Mouse (Mus musculus): ENCODE data around the gene Sun2.

Sun2 gene

DNA sequence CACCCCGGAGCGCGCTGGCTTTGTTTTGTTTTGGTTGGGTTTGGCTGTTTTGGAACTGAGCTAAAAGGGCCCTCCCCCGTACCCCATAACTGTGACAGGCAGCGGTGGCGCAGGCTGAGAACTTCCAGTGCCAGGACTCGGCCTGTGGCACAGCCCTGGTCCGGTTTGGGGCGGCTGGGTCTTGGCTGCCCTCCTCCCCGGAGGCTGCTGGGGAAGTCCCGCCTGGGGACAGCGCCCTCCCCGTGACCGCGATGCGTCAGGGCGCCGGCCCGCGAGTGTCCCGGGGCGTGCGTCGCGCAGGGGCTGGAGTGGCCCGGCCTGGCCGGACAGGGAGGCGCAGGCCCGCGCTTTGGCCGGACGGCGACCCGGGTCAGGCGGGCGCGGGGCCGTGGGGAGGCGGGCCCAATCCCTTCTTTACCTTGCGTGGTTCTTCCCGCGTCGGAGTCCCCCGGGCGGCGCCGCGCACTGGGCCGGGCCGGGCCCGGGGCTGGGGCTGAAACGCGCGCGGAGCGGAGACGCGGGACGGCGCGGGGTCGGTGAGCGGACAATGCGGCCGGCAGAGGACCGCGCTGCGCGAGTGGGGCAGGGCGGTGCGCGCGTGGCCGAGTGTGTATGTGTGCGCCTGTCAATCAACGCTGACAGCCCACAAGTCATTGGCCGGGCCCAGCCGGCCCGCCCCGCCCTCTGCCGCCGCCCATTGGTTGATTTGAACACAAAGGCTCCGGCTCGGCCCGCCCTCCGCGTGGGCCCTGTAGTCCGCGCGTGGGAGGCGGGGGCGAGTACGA lies at the start of gene Sun2:
Gene Sun2, minus strand, starts transcription at position 616 of the 785 bp plus-strand sequence.
- peak; percentile 90 to 94 for DNase-seq (ENCODE audit: low spot score in 2 of 2)

DNA sequence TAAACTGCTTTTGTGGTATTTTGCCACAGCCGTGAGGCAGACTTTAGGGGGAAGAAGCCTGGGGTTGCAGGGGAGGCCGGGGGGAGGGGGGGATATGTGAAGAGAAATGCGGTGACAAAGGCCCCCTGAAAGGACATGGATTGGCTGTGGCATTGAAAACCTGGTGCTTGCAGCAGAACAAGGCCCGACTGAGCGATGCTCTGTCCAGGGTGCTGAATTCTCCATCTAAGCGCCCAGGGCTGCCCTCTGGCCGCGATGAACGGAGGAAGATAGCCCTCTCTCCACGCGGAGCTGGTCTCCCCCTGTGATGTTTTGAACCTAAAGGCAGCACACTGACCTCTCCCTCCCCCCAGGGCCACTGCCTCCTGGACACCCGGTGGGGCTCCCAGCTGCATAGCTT lies 49.2 kb upstream of the Sun2 start:
- no peak for DNase-seq (ENCODE audit: low spot score in 2 of 2)

- DNase-seq (ENCODE audit: low spot score in 2 of 2) = no peak
These were observed 48.6 kb upstream of the Sun2 start for GRCm38 (mm10) chr15:79790905-79791304.

DNA sequence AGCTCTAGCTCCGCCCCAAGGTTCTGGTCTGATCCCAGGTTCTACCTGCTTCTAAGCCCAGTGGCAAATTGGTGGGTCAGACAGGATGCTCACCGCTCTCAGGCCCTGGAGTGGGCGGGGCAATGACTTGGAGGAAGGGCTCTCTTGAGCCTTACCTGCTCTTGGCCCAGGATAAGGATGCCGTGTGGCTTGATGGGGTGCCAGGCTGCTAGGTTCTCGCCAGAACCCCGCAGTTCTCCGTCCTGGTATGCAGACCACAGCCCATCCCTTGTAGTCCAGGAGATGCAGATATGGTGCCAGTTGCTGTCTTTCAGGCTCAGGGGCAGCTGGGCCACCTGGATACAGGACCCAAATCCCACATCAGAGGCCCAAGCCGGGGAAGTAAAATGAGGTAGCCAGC lies 47.8 kb upstream of the Sun2 start:
- no peak for DNase-seq (ENCODE audit: low spot score in 2 of 2)

GRCm38 (mm10) chr15:79787815-79788214 lies 45.5 kb upstream of the Sun2 start:
- DNase-seq (ENCODE audit: low spot score in 2 of 2) = no peak

DNA sequence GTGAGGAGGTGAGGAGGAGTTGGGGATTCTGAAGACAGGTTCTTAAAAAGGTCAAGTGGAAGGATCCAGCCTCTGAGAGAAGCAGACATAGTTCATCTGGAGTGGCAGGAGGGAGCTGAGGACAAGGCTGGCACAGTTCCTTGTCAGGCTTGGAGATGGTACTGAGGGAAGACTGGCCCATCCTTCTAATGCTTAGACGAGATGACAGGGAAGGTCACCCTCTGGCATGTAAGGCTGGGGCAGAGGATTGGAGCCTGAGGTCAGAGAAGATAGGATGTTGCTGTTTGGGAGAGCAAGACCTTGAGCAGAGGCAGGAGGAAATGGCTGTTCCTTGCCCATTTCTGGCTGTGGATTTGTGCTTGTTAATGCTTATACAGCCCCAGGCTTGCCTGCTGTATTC lies 42.7 kb upstream of the Sun2 start:
- no peak for DNase-seq (ENCODE audit: low spot score in 2 of 2)

DNA sequence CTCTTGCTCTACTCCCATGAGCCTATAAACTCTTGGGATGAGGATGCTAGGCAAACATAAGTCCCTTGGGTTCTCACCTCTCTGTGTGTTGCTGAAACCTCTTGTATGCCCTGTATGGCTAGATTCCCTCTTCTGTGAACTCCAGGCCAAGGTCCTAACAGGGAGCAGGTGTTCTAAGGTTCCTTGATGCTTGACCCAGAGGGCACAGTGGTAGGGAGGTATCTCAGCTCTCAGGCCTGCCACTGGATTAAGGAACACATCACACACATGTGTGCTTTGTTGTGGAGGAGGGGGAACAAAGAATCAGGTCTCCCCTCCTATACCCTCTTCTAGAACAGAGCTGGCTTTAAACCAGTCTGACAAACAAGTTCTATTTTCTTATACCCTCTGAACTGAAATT lies 35.4 kb upstream of the Sun2 start, which contains the start of gene Dnal4:
Gene Dnal4, minus strand, starts transcription at position 101 of the 400 bp plus-strand sequence.
- DNase-seq (ENCODE audit: low spot score in 2 of 2) = no peak

DNA sequence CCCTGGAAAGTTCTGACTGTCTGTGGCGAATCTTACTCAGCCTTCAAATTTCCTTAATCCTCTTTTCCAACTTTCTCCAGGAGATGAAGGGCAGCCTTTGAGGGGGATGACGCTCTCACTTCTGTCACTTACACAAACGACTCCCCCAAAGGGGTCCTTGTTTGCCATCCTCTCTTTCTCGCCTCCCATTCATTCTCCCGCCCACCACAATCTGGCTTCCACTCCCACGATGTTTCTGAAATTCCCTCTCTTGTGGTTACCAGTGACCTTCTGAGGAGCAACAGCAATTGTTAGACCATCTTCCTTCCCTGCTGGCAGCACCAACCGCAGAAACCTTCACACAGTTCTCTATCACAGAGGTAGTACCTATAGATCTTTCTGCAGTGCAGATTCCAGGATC lies 33.3 kb upstream of the Sun2 start:
- DNase-seq (ENCODE audit: low spot score in 2 of 2) = no peak

DNA sequence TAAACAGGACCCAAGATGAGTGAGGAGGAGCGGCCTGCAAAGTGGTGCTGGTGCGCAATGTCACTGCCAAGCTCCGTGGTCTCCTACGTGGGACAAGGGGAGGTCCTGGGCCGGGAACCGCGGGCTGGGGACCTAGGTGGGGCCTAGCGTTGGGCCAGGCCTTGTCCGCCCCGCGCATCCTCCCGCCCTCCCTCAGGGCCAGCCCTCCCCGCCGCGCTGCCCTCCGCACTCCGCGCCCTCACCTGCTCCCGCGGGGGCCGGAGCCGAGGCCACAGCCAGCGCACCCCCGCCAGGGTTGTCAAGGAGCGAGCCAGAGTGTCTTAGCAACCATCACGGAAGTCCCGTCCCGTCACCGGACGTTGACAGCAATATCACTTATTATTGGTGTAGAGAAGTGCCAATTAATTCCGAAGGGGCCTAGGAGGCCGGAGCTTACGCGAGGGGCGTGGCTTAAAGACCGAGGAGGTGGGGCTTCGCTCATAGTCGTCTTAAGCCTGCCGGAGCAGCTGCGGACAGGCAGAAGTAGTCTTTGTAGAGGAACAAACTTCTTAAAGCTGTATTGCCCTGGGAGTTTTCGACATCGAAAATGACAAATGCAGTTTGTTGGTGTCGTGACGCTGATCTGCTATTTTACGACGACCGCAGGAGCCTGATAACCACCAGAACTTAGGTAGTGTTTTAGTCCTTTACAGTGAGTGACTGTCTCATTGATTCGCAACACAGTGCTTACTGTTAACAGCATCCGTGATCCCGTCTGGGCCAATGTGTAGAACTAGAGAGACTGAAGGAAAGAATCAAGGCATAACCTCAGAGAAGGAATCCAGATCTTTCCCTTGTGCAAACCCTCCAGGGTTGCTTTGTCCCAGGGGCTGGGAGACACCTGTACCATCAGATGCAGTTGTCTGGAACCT lies 32.0 kb upstream of the Sun2 start:
- peak; percentile 91 to 98 for DNase-seq (ENCODE audit: low spot score in 2 of 2)

DNA sequence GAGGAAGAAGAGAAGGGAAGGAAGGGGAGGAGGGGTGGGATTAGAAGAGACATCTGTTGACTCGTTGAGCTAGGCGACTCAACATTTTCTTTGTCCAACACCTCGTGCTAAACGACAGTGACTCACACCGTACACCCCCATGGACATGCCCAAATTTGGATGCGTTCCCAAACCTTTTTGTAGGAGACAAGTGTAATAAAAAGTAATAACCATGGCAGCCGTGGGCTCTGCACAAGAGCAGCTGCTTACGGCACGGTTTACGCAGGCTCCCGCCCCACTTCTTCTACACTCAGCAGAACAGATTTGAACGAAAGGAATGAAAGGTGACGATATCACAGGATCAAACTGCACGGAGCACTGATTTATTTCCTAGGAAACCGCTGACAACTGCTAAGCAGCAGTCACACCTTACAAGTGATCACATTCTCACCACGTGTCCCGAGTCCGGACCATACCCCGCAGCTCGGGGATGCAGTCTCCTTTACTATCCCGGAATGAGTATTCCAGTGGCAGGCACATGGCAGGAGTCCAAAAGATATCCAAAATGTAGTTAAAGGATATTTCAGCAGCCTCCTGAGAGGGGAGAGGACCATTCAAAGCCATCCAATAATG lies 28.4 kb upstream of the Sun2 start:
- peak in 1 of 2 experiments; percentile 70 for DNase-seq (ENCODE audit: low spot score in 2 of 2)

DNA sequence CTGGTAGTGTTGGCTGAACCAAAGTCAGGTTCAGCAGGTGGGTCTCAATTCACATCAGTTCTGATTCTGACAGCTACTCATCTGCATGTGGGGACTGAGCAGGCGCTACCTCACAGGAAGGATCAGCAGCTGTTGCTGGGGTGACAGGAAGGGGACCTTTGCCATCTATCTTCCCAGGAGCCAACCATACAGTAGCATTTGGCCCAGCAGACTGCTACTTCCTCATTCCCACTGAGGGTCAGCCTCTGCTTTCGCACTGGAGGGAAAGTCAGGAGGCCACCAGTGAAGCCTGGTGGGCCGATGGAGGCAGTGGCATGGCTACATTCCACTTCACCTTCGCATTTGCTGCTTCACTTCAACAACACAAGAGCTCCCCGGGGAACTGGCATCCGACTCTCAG lies 26.0 kb upstream of the Sun2 start:
- no peak for DNase-seq (ENCODE audit: low spot score in 2 of 2)

DNA sequence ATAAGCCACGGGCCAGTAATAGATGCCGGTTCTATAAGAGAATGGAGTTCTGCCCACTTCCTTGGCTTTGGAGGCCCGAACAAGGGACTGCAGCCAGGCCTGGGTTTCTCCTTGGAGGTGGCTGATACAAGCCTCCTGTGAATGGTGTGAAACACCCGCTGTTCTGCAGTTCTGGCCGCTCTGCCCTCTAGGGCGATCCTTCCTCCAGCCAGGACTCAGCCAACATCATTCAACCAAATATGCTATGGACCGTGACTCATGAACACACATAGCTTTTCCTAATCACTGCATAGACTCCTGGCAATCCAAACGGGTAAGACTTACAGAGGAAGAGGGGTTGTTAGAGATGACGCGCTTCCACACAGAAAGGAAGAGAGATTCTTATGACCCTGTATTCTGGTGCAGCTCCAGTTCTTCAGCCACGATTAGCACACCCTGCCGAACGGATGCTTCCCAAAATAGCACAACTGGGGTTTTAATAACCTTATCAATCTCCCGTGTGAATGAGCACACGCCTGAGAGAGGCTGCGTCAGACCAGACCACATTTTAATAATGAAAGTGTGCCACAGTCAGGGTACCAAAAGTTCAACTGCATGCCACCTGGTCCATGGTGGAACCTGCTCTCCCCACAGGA lies 25.1 kb upstream of the Sun2 start:
- no peak for DNase-seq (ENCODE audit: low spot score in 2 of 2)

DNA sequence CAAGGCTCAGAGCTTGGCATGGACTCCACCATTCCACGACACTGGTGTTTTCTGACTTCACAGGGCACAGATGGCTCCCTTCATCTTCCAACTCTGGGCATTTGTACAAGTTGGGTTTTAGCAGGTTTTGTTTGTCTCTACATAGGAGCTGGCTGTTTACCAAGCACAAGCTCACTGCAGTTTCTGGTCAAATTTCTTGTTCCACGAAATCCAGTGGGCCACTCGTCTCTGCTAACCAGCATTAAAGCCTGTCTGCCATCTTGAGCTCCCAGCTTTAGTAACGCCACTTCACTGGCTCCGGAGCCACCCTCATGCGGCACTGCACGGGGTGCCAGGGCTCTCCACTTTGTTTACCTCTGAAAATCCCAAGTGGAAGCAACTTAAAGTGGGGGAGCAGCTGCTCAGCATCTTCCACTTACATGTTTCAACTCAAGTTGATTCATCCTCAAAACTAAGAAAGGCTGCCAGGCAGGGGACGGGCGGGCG lies 24.3 kb upstream of the Sun2 start:
- no peak for DNase-seq (ENCODE audit: low spot score in 2 of 2)

DNA sequence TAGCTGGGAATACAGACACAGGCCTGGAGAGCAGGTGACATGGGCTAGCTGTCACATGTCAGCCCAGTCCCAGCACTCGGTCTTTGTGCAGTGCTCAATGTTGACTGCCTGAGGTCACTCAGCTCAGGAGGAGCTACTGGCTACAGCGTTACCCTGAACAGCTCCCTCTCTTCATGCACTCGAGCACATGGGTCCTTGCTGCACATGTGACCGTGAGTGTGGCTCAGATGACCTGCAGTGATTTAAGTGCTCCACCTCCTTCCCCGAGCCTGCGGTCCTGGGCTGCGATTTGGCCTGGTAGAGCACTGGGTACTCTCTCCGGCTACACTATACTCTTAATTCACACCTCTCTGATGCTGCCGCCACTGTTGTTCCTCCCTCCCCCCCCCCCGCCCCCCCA lies 23.8 kb upstream of the Sun2 start:
- no peak for DNase-seq (ENCODE audit: low spot score in 2 of 2)

DNA sequence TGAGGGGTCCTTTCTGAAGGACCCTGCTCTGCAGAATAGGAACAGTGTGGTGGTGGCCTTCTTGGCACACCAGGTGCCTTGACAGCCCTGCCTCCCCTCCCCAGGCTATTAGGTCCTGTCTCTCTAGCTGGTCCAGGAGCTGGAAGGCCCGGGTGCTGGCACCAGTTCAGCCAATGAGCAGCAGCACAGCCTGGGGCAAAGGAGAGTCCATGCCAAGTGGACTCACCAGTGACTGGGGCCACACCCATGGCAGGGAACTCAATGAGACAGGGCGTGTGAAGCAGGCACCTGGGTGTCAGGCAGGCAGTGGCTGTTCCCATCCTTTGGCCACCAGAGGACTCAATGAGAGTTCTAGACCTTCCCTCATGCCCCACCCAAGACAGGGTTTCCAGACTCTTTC lies 23.0 kb upstream of the Sun2 start:
- DNase-seq (ENCODE audit: low spot score in 2 of 2) = no peak

- DNase-seq (ENCODE audit: low spot score in 2 of 2) = peak; percentile 75 to 82
These were observed 22.4 kb upstream of the Sun2 start for GRCm38 (mm10) chr15:79764539-79765267.

- DNase-seq (ENCODE audit: low spot score in 2 of 2) = no peak
These were observed 21.4 kb upstream of the Sun2 start for GRCm38 (mm10) chr15:79763601-79764246.

DNA sequence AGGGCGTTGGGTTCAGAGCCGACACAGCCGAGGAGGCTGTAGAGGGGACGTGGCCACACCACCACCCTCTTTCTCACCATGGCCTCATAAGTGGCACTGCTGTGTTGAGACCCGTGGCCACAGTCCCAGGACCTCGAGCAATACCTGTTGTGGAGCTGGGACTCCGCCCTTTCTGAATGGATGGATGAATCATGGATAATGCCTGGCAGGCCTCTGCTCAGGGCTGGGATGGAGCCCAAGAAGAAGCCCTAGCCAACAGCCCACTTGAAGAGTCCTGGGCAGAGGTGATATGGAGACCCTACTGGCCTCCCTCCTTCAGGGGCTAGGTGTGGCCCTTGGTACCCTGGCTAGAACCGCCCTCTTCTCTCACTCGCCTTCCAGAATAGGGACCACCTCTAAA lies 20.7 kb upstream of the Sun2 start:
- no peak for DNase-seq (ENCODE audit: low spot score in 2 of 2)

DNA sequence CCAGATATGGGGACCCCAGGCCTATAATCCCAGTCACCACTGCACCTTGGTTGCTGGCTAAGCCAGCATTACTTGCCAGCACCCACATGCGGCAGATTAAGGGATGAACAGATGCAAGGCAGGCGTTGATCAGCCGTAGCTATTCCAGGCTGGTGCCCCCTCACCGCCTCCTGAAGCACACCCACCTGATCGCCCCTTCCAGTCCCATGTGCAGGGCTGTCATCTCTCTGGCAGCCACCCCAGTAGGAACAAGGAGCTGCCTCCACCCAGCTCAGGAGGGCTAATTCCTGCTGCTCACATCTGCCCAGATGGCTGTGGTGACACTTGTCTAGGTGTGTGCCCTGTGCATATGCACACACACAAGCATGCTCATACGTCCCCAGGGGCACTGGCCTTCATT lies 18.6 kb upstream of the Sun2 start:
- DNase-seq (ENCODE audit: low spot score in 2 of 2) = peak in 1 of 2 experiments; percentile 60

- no peak for DNase-seq (ENCODE audit: low spot score in 2 of 2)
These were observed 14.8 kb upstream of the Sun2 start for GRCm38 (mm10) chr15:79757118-79757517.

Data from frontal cortex, postnatal 36 days (tissue).